Mouse (Mus musculus) layer of hippocampus, postnatal 25 days (tissue): ENCODE results near the gene Nckap5. TPM values are rescaled to one million over a fixed set of nuclear protein-coding genes. Genes with fewer than 3 reads are reported as not detected.
"Not testable (repeated sequence)": the region's sequence is repeated elsewhere in the genome, so short reads cannot be mapped to it uniquely, and the experiment has no call there.

ENCODE experiments used
- DNase-seq, 2 experiments: peaks; one replicate each; pipeline ENCODE4 v3.0.0; 2022; ENCODE audit warnings: mixed read lengths in 2 of 2, low spot score in 1 of 2; ENCODE audit errors: extremely low spot score in 1 of 2
- total RNA-seq, 2 experiments: library from RNA; stranded (reverse); gene quantifications; 2 replicates each; pipeline ENCODE4 v1.2.3; 2021

Nckap5 gene
- total RNA-seq, 2 experiments from 2014 or later: 9.1 to 13.8 TPM

- not testable (repeated sequence) for DNase-seq
These were observed 56.7 kb downstream of the Nckap5 start for GRCm38 (mm10) chr1:126773947-126774346.

- DNase-seq: no peak
These were observed 63.6 kb downstream of the Nckap5 start for GRCm38 (mm10) chr1:126766971-126767370.

GRCm38 (mm10) chr1:126765506-126766170, 65.0 kb downstream of the Nckap5 start:
- DNase-seq: no peak

GRCm38 (mm10) chr1:126764201-126764600, 66.4 kb downstream of the Nckap5 start:
- no peak for DNase-seq

- DNase-seq: no peak
These were observed 67.4 kb downstream of the Nckap5 start for GRCm38 (mm10) chr1:126763192-126763591.

GRCm38 (mm10) chr1:126760386-126760785, 70.2 kb downstream of the Nckap5 start:
- no peak for DNase-seq

- DNase-seq: no peak
These were observed 74.9 kb downstream of the Nckap5 start for GRCm38 (mm10) chr1:126755682-126756081.

GRCm38 (mm10) chr1:126753611-126754010, 77.0 kb downstream of the Nckap5 start:
- DNase-seq: no peak

GRCm38 (mm10) chr1:126752247-126753037, 78.2 kb downstream of the Nckap5 start:
- no peak for DNase-seq

GRCm38 (mm10) chr1:126751137-126751536, 79.5 kb downstream of the Nckap5 start:
- DNase-seq: no peak

- DNase-seq: no peak
These were observed 80.4 kb downstream of the Nckap5 start for GRCm38 (mm10) chr1:126750156-126750555.

- DNase-seq: no peak
These were observed 82.7 kb downstream of the Nckap5 start for GRCm38 (mm10) chr1:126747914-126748313.

GRCm38 (mm10) chr1:126745482-126746136, 85.0 kb downstream of the Nckap5 start:
- DNase-seq: no peak

- no peak for DNase-seq
These were observed 85.8 kb downstream of the Nckap5 start for GRCm38 (mm10) chr1:126744631-126745305.

GRCm38 (mm10) chr1:126738291-126738640, 92.3 kb downstream of the Nckap5 start:
- DNase-seq: no peak

- peak; percentile 23 to 29 for DNase-seq
These were observed 92.9 kb downstream of the Nckap5 start for GRCm38 (mm10) chr1:126737554-126738290.

GRCm38 (mm10) chr1:126731691-126732090, 98.9 kb downstream of the Nckap5 start:
- DNase-seq: no peak

GRCm38 (mm10) chr1:126726400-126727055, 104.1 kb downstream of the Nckap5 start:
- DNase-seq: peak in 1 of 2 experiments; percentile 16

GRCm38 (mm10) chr1:126725628-126726367, 104.8 kb downstream of the Nckap5 start:
- no peak for DNase-seq
